Mouse (Mus musculus): ENCODE measurements around the gene Ccm2l. TPM values are rescaled to one million over a fixed set of nuclear protein-coding genes. Genes with fewer than 3 reads are reported as not detected.

Ccm2l gene
- 0.18 and 1.3 TPM in 2 replicates for polyA plus RNA-seq (2012; ENCODE audit: low replicate concordance)

DNA sequence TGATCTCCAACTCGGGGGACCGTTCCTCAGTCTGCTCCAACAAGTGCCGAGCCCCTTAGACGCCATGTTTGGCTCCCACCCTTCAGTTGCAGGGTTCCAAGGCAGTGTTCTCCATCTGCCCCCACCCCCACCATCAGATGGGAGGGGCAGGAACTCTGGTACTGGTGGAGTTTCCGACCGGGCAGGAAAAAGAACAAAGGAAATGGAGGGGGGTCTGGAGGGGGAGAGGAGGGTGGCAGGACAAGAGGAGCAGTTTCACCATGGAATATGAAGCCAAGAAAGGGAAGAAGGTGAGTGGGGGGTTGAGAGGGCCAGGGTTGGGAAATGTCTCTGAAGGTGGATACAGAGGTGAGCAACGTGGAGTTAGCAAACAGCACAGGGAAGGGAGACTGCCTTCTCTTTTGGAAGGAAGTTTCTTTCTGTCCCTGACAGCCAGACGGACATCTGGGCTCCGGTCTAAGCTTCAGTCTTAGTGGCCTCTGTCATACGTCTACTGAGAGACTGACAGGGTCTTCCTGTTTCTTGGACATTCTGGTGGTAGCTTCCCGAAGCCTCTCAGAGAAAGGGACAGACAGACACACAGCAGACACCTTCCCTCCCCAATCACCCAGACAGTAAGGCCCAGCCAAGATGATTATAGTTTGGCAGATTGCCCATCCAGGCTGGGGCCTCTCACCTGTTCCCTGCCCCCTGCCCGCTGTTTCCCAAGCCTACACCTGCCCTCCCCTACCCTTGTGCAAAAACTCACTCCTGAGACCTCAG is at the start of gene Ccm2l:
Gene Ccm2l, plus strand, starts transcription at position 209 of the 762 bp plus-strand sequence.

DNA sequence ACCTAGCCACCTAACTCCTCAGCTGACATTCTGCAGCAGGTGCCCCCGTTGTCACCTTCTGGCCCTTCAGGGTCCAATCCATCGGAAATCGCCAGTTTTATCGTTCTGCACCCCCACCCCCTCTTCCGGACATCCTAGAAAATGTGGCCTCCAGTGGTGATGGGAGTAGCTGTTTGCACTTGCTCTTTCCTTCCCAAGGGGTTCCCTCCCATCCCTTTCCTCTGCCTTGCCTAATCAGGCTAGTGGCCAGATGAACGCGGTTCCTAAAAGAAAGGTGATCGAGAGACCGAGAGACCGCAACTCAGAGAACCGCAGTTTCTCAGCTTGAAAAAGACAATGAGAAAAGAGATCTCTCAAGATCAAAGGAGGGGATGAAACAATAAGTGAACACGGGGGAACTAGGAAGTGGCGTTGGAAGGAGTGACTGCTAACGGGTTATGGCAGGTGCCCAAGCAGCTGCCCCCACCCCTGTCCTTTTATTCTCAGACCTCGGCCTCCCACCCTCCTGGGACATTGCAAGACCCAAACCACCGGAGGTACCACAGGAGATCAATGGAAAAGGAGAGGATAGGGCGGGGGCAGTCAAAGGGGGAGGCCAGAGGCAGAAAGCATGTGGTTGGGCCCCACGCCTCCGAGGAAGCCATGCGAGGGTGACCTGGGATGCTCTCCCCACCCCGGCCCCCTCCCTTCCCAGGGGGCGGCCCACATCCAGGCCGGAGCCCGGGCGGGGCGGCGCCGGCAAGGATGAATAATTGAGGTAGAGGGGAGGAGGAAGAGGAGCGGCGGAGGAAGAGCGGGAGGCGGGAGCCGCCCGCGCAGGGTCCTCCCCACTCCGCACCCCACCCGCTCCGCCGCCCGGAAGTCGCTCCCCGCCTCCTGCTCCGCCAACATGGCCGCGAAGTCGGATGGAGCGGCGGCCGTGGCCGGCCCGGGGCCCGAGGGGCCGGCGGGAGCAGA is 34.4 kb upstream of the Ccm2l start, which contains the start of gene Xkr7:
Gene Xkr7, plus strand, starts transcription at position 727 of the 957 bp plus-strand sequence.

GRCm38 (mm10) chr2:153108313-153109264 is 42.8 kb downstream of the Ccm2l start, which contains the start of gene Hck:
Hck (plus strand) TSS chr2:153108468.

Other genes with a start within 250 kb of the Ccm2l start
- gene Bcl2l1, start 234.2 kb upstream of the Ccm2l start, polyA plus RNA-seq (2012; ENCODE audit: low replicate concordance): 97.0 and 169 TPM in 2 replicates
- gene Tpx2, start 218.0 kb upstream of the Ccm2l start, polyA plus RNA-seq (2012; ENCODE audit: low replicate concordance): 9.2 and 11.6 TPM in 2 replicates
- not detected in 2 replicates for gene Mylk2, start 154.6 kb upstream of the Ccm2l start, polyA plus RNA-seq (2012; ENCODE audit: low replicate concordance)
- 0.32 and 1.1 TPM in 2 replicates for gene Foxs1, start 132.7 kb upstream of the Ccm2l start, polyA plus RNA-seq (2012; ENCODE audit: low replicate concordance)
- not detected in 2 replicates for gene Dusp15, start 114.3 kb upstream of the Ccm2l start, polyA plus RNA-seq (2012; ENCODE audit: low replicate concordance)
- 0.18 TPM in 1 of 2 replicates, not detected in the other for gene Ttll9, start 103.5 kb upstream of the Ccm2l start, polyA plus RNA-seq (2012; ENCODE audit: low replicate concordance)
- 11.0 and 20.0 TPM in 2 replicates for gene Pdrg1, start 50.5 kb upstream of the Ccm2l start, polyA plus RNA-seq (2012; ENCODE audit: low replicate concordance)
- not detected in 2 replicates for gene Xkr7, start 34.1 kb upstream of the Ccm2l start, polyA plus RNA-seq (2012; ENCODE audit: low replicate concordance)
- 7.5 and 16.0 TPM in 2 replicates for gene Hck, start 42.5 kb downstream of the Ccm2l start, polyA plus RNA-seq (2012; ENCODE audit: low replicate concordance)
- gene Tm9sf4, start 95.3 kb downstream of the Ccm2l start, polyA plus RNA-seq (2012; ENCODE audit: low replicate concordance): 6.1 and 52.3 TPM in 2 replicates
- gene Tspyl3, start 159.5 kb downstream of the Ccm2l start, polyA plus RNA-seq (2012; ENCODE audit: low replicate concordance): 4.2 and 6.9 TPM in 2 replicates
- 8.3 and 38.1 TPM in 2 replicates for gene Plagl2, start 175.5 kb downstream of the Ccm2l start, polyA plus RNA-seq (2012; ENCODE audit: low replicate concordance)
- gene Pofut1, start 175.6 kb downstream of the Ccm2l start, polyA plus RNA-seq (2012; ENCODE audit: low replicate concordance): 9.3 and 13.1 TPM in 2 replicates
- gene Kif3b, start 225.5 kb downstream of the Ccm2l start, polyA plus RNA-seq (2012; ENCODE audit: low replicate concordance): 0.80 and 2.3 TPM in 2 replicates

Measured in leukemia stem cell, adult 10-12 weeks (primary cell).